Mouse (Mus musculus) limb, embryonic 13.5 days (tissue): Measurements from ENCODE around the gene Prdm11. TPM values are rescaled to one million over a fixed set of nuclear protein-coding genes. Genes with fewer than 3 reads are reported as not detected.

ENCODE experiments used
- ATAC-seq: fragments of 200-750 bp; cut with Nextera tagmentation; 2 replicates; pipeline ENCODE4 v1.8.0; 2017; ENCODE audit warnings: low read depth, moderate number of reproducible peaks, moderate TSS enrichment; ENCODE audit not compliant: low FRiP score
- H3K27ac ChIP-seq: fragments of 300-500 bp; sonication (generic); 2 replicates; pipeline ENCODE4 v1.5.1; 2015; ENCODE audit warnings: inconsistent platforms, mild to moderate bottlenecking, moderate library complexity
- H3K27me3 ChIP-seq: fragments of 300-500 bp; sonication (generic); 2 replicates; pipeline ENCODE4 v1.6.1; 2015; ENCODE audit warnings: mild to moderate bottlenecking, inconsistent platforms
- H3K36me3 ChIP-seq: fragments of 300-500 bp; sonication (generic); 2 replicates; pipeline ENCODE4 v1.6.1; 2015; ENCODE audit warnings: inconsistent platforms, mild to moderate bottlenecking, moderate library complexity
- H3K4me1 ChIP-seq: fragments of 300-500 bp; sonication (generic); 2 replicates; pipeline ENCODE4 v1.6.1; 2015; ENCODE audit warnings: inconsistent platforms
- H3K4me2 ChIP-seq: fragments of 300-500 bp; sonication (generic); replicated peaks from 2 replicates; pipeline ENCODE4 v1.6.1; 2015; ENCODE audit warnings: inconsistent platforms, mild to moderate bottlenecking, moderate library complexity
- H3K4me3 ChIP-seq: fragments of 300-500 bp; sonication (generic); 2 replicates; pipeline ENCODE4 v1.5.1; 2015; ENCODE audit warnings: moderate library complexity, mild to moderate bottlenecking, inconsistent platforms
- H3K9ac ChIP-seq: fragments of 300-500 bp; sonication (generic); 2 replicates; pipeline ENCODE4 v1.6.1; 2015; ENCODE audit warnings: mild to moderate bottlenecking, inconsistent platforms
- H3K9me3 ChIP-seq: fragments of 300-500 bp; sonication (generic); 2 replicates; pipeline ENCODE4 v1.6.1; 2016; ENCODE audit warnings: inconsistent platforms
- WGBS: fragments of 180-500 bp; shearing (Covaris S2); methylation state at CpG from one replicate; pipeline ENCODE4 v1.1.7; 2015; 5-methylcytosine and 5-hydroxymethylcytosine counted together
- polyA plus RNA-seq: library from polyadenylated mRNA; unstranded; fragments of >200 nt; fragmentation: Nextera tagmentation; extraction: Ambion mirVana; gene quantifications from 2 replicates; pipeline ENCODE4 v1.2.1, GENCODE M21; 2015

Prdm11 gene
- polyA plus RNA-seq, 1 experiment from 2014 or later = 7.8 TPM

DNA sequence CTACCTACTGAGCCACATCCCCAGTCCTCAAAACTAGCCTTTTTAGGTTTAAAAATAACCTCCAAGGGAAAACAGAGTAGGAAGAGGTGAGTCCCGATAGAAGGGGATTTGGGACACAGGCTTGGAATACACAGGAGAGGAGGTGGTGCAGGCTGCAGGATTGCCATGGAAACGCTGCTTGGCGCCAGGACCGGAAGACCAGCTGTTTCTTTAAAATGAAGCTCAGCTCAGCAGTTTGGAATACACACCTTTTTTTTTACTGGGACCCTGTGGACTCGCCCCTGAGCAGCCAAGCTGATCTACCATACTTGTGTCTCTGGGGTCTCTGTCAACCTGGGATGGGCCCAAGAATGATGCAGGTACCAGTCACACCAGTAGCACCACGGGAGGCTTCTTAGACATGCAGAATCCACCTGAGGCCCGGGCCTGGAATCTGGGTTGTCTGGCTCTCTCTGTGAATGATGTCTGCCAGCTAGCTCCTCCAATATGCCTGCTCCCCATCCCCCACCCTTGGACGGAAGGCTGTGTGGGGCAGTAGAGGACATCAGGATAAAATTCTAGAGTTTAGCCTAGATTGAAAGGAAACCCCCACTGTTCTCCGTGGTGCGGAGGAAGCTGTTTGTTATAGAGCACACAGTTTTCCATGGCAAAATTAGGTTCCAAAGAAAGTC, 111.5 kb downstream of the Prdm11 start:
- H3K4me2 ChIP-seq = peak overlapping the region; percentile 41
- no peak overlapping the region for H3K9ac ChIP-seq
- H3K27me3 ChIP-seq = no peaks in the 10 kb centered on the region
- no peak overlapping the region for H3K4me3 ChIP-seq
- no peaks in the 10 kb centered on the region for H3K9me3 ChIP-seq
- H3K36me3 ChIP-seq = no peaks in the 10 kb centered on the region
- ATAC-seq = 0 out of 2 replicates have a peak, but pooled peaks have one; percentile 10
- 11% methylated on average over 10 of the region's 10 CpGs for WGBS
- peaks cover 29% of the 10 kb centered on the region for H3K4me1 ChIP-seq
- peak overlapping the region; percentile 44; the same call in 1 of the 2 replicates for H3K27ac ChIP-seq

DNA sequence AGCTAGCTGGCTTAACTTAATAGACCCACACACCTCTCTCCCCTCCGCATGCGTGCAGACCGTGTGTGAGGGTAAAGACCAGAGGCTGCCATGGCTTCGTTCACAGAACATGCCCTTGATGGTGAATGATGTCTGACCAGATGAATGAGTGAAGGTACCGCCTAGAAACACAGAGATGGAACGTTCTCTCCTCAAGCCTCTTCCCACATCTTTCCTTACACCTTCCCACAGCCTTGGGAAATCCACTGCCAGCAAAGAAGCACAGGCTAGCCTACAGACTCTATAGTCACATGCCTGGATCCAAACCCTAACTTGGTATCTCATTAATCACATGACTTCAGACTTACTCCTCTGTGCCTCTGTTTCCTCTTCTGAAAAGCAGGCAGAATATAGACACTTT, 112.6 kb downstream of the Prdm11 start:
- H3K4me1 ChIP-seq = peaks cover 29% of the 10 kb centered on the region
- no peak for ATAC-seq
- H3K9ac ChIP-seq = no peak overlapping the region

DNA sequence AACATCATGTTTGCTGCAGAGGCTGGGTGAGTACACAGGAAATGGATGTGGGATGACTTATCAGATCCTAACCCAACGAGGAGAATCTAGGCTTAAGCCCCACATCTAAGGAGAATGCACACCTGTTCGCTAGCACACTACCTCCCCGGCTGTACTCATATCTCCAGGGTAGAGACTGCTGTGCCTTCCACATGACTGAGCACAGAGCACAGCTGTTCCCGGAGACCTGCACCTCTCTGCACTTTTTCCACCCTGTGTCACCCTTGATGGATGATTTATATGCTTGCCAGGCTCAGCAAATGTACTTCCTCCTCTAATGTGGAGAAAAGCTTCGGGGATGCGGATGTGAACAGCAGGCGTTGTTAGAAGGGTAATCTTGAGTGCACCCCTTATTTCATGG, 114.9 kb downstream of the Prdm11 start:
- Histone ChIP-seq H3K4me1 (peaks cover 29% of the 10 kb centered on the region), H3K36me3 (no peaks in the 10 kb centered on the region), H3K27me3 (no peaks in the 10 kb centered on the region; the same call in 1 of the 2 replicates), H3K27ac (no peak overlapping the region), H3K4me3 (no peak overlapping the region), H3K9me3 (no peaks in the 10 kb centered on the region), H3K9ac (no peak overlapping the region), H3K4me2 (no peak overlapping the region)
- no peak for ATAC-seq
- 57% methylated on average over 7 of the region's 7 CpGs for WGBS

More for the DNA sequence above, 112.6 kb downstream of the Prdm11 start:
- Histone ChIP-seq H3K4me2 (no peak overlapping the region), H3K4me3 (no peak overlapping the region), H3K27ac (no peak overlapping the region), H3K27me3 (no peaks in the 10 kb centered on the region), H3K36me3 (no peaks in the 10 kb centered on the region), H3K9me3 (no peaks in the 10 kb centered on the region)
- whole genome bisulfite sequencing = 78% methylated on average over 6 of the region's 6 CpGs

DNA sequence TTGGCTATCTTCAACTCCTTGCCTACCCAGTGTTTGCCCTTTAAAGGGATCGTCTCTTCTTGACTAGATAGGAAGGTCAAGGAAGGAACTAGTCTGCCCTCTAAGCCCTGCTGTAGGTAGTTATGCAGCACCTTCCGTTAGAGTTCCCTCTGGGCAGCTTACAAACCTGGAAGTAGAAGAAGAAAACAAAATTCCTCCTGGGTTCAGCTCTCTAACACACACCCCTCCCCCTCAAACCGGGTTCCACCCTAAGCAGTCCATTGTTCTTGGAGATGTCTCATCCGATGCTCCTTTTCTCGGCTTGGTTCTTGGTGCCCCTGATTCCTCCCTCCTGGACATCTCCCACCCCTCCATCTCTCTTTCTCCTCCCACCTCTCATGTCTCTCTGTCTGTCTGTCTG, 116.3 kb downstream of the Prdm11 start:
- no peak overlapping the region for H3K4me2 ChIP-seq
- peaks cover 22% of the 10 kb centered on the region for H3K4me1 ChIP-seq
- H3K36me3 ChIP-seq = no peaks in the 10 kb centered on the region
- no peak overlapping the region for H3K27ac ChIP-seq
- no peaks in the 10 kb centered on the region; the same call in 1 of the 2 replicates for H3K27me3 ChIP-seq
- no peak overlapping the region for H3K9ac ChIP-seq
- H3K9me3 ChIP-seq = no peaks in the 10 kb centered on the region
- no peak for ATAC-seq
- 82% methylated on average over 5 of the region's 5 CpGs for WGBS
- H3K4me3 ChIP-seq = no peak overlapping the region

DNA sequence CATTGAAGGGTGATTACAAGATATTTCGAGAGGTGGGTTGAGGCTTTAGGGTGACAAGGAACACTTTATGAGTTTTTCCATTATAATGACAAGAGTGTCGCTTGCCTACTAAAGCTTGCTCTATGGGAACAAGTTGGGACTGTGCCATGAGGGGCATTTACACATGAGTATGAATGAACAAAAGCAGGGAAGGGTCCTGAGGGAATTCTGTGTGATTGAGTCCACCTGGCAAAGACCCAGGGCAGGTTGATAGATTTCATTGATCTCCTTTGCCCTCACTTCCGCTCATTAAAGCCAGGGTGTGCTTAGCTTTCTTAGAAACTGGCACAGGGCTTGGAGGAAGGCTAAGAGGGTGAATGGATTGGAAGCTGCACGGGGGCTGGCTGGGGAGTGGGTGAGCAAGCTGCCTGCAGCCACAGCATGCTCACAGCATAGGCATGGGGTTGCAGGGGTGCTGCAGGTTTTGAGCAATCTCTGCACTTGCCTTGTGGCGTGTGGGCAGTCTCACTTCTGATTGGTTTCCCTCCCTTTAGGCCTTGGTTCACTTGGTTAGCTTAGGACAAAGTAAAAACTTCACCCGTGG, 121.2 kb downstream of the Prdm11 start:
- no peak overlapping the region for H3K4me2 ChIP-seq
- H3K9me3 ChIP-seq = no peaks in the 10 kb centered on the region
- no peaks in the 10 kb centered on the region for H3K36me3 ChIP-seq
- ATAC-seq = no peak
- H3K27ac ChIP-seq = no peak overlapping the region
- H3K4me1 ChIP-seq = peaks cover 6% of the 10 kb centered on the region; the same call in 1 of the 2 replicates
- WGBS = 57% methylated on average over 6 of the region's 6 CpGs
- H3K4me3 ChIP-seq = no peak overlapping the region
- peaks cover 20% of the 10 kb centered on the region for H3K27me3 ChIP-seq
- no peak overlapping the region for H3K9ac ChIP-seq

DNA sequence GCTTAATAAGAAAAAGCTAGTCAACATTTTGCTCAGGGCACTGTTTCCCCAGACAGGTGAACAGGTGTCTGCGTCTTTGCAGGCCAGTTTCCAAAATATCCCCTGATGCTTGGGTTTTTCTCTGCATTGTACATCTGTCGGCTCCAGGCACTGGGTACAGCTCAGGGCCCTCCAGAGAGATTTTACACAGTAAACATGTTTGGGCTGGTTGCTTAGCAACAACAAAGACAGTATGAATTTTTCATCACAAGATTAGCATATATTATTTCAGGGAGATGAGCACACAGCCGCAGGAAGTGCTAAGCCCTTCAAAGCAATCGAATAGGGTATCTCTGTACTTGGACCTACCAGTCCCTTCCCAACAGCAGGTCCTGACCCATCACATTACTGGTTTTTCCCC, 125.3 kb downstream of the Prdm11 start:
- Histone ChIP-seq H3K36me3 (no peaks in the 10 kb centered on the region), H3K27me3 (peaks cover 44% of the 10 kb centered on the region), H3K4me2 (no peak overlapping the region), H3K27ac (no peak overlapping the region), H3K4me3 (no peak overlapping the region), H3K4me1 (peaks cover 33% of the 10 kb centered on the region), H3K9me3 (no peaks in the 10 kb centered on the region), H3K9ac (no peak overlapping the region)
- ATAC-seq = no peak
- 79% methylated on average over 4 of the region's 4 CpGs for WGBS

DNA sequence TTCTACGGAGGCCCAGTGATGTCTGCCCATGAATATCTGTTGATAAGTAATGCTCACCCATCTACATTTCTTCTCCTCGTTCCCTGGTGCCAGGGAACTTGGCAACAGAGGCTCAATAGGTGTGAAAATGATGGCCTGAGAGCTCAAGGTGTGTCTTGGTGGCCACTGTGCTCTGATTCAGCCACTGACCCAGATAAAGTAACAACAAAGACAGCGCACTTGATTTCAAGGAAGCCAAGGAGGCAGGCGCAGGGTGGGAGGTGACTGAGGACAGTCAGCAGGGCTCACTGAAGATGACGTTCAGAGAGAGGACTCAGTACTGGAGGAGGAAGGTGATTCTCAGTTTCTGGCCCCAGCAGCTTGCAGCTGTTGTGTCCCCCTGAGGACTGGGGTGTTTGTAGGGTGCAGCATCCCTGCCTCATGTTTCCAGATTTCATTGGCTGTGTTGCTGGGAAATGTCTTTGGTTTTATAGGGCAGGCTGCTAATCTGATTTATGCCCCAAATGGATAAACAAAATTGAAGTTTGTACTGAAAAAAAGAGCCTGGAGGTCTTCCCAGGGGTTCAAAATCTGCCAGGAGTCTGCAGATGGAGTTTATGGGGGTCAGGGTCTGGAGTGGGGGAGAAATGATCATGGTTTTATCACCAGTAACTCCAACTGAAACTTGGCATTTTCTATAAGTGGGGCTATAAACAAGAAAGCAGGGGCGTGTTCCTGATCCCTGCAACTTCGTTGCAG, 128.4 kb downstream of the Prdm11 start:
- Histone ChIP-seq H3K36me3 (no peaks in the 10 kb centered on the region), H3K27ac (no peak overlapping the region), H3K4me3 (no peak overlapping the region), H3K4me1 (peaks cover 53% of the 10 kb centered on the region), H3K27me3 (peaks cover 74% of the 10 kb centered on the region), H3K9me3 (no peaks in the 10 kb centered on the region), H3K4me2 (peak overlapping the region; percentile 25), H3K9ac (no peak overlapping the region)
- whole genome bisulfite sequencing = 26% methylated on average over 7 of the region's 7 CpGs
- peak; percentile 52; the same call in 1 of the 2 replicates for ATAC-seq

DNA sequence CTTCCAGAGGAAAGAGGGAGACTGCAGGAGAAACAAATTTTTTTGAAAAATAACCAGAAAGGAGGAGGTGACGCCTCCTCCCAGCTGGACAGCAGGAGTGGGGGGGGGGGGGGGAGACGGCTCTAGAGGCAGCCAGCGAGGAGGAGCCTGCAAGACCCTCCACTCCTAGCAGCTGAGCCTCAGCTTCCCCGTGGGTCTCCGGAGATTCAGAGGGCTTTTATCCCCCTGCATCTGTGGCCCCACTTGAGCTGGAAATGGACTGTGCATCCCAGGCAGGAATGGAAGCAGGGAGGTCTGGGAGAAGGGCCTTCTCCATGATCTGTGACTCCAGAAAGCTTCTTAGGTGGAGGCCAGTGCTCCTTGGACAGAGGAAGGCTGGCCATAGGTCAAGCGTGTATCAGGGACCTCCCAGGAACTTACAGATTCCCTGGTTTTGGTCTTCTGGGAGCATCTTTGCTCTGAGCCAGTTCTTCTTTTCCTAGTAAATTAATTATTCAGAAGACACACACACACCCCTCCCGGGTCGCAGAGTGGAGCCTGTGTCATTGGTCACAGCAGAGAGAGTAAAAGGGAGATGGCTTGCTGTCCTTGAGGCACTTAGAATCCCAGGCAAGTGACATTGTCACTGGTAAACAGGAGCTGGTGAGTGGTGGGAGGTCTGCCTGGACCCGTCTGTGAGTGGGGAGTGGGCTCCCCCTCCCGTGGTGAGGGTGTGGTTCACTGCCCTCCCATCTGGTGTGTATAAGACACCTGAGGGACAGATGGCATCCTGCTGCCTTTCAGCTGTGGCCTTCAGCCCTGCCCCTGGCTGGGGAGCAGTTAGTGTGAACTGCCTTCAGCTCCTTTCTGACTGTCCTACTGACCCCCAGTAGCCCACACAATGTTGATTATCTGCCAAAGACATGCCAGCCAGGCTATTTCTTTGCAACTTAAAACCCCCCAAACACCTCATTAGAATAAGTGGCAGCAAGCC, 130.0 kb downstream of the Prdm11 start:
- Histone ChIP-seq H3K4me2 (peak overlapping the region; percentile 86), H3K4me1 (peaks cover 53% of the 10 kb centered on the region), H3K27ac (no peak overlapping the region), H3K4me3 (peak overlapping the region; percentile 49), H3K36me3 (no peaks in the 10 kb centered on the region), H3K9me3 (no peaks in the 10 kb centered on the region), H3K27me3 (peaks cover 70% of the 10 kb centered on the region), H3K9ac (peak overlapping the region; percentile 70)
- WGBS = 14% methylated on average over 8 of the region's 10 CpGs
- ATAC-seq = 0 out of 2 replicates have a peak, but pooled peaks have one; percentile 26

Other genes starting within 250 kb of the Prdm11 start
- gene Syt13, start 131.1 kb downstream of the Prdm11 start, polyA plus RNA-seq = 7.8 and 8.9 TPM in 2 replicates
- 17.6 and 24.6 TPM in 2 replicates for gene Trp53i11, start 141.4 kb upstream of the Prdm11 start, polyA plus RNA-seq